Mouse (Mus musculus) lung, postnatal 0 days (tissue): ENCODE measurements around the gene Ctsa. TPM values are rescaled to one million over a fixed set of nuclear protein-coding genes. Genes with fewer than 3 reads are reported as not detected.

Experiments
- ATAC-seq: fragments of 200-750 bp; cut with Nextera tagmentation; 2 replicates; pipeline ENCODE4 v1.8.0; 2017; ENCODE audit warnings: moderate library complexity
- DNase-seq: peaks from one replicate; pipeline ENCODE4 v3.0.0-alpha.2; 2016; ENCODE audit warnings: low spot score
- H3K27ac ChIP-seq: fragments of 300-500 bp; sonication (generic); 2 replicates; pipeline ENCODE4 v1.5.1; 2014; ENCODE audit warnings: antibody characterized with exemption, mild to moderate bottlenecking, low read length, mixed read lengths
- H3K27me3 ChIP-seq: fragments of 300-500 bp; sonication (generic); replicated peaks from 2 replicates; pipeline ENCODE4 v1.6.1; 2014; ENCODE audit warnings: low read length, mixed read lengths; ENCODE audit not compliant: insufficient read depth
- H3K36me3 ChIP-seq: fragments of 300-500 bp; sonication (generic); 2 replicates; pipeline ENCODE4 v1.6.1; 2014; ENCODE audit warnings: low read length, mixed read lengths; ENCODE audit not compliant: insufficient read depth
- H3K4me1 ChIP-seq: fragments of 300-500 bp; sonication (generic); 2 replicates; pipeline ENCODE4 v1.6.1; 2014; ENCODE audit warnings: antibody characterized with exemption, low read depth, low read length, mixed read lengths; ENCODE audit not compliant: insufficient read depth
- H3K4me2 ChIP-seq: fragments of 300-500 bp; sonication (generic); replicated peaks from 2 replicates; pipeline ENCODE4 v1.6.1; 2014; ENCODE audit warnings: low read depth, mild to moderate bottlenecking, low read length, moderate library complexity, mixed read lengths
- H3K4me3 ChIP-seq: fragments of 300-500 bp; sonication (generic); 2 replicates; pipeline ENCODE4 v1.5.1; 2014; ENCODE audit warnings: low read depth, low read length
- H3K9ac ChIP-seq: fragments of 300-500 bp; sonication (generic); replicated peaks from 2 replicates; pipeline ENCODE4 v1.6.1; 2014; ENCODE audit warnings: low read depth, mild to moderate bottlenecking
- H3K9me3 ChIP-seq: fragments of 300-500 bp; sonication (generic); 2 replicates; pipeline ENCODE4 v1.6.1; 2016; ENCODE audit warnings: low read length, mixed read lengths
- CTCF ChIP-seq: IDR thresholded peaks from 2 replicates; pipeline ENCODE4 v1.5.1; 2016; ENCODE audit warnings: antibody characterized with exemption, mild to moderate bottlenecking
- EP300 ChIP-seq: IDR thresholded peaks from 2 replicates; pipeline ENCODE4 v1.6.1; 2016; ENCODE audit warnings: antibody characterized with exemption, mild to moderate bottlenecking, control low read depth
- WGBS: fragments of 180-500 bp; shearing (Covaris S2); extraction: QIAGEN DNeasy Blood & Tissue Kit; methylation state at CpG from one replicate; pipeline ENCODE4 v1.1.7; 2014; 5-methylcytosine and 5-hydroxymethylcytosine counted together
- polyA plus RNA-seq: library from polyadenylated mRNA; unstranded; fragments of >200 nt; fragmentation: Nextera tagmentation; extraction: Ambion mirVana; gene quantifications from 2 replicates; pipeline ENCODE4 v1.2.1, GENCODE M21; 2015

Ctsa gene
- polyA plus RNA-seq, 1 experiment from 2014 or later = 147 TPM

DNA sequence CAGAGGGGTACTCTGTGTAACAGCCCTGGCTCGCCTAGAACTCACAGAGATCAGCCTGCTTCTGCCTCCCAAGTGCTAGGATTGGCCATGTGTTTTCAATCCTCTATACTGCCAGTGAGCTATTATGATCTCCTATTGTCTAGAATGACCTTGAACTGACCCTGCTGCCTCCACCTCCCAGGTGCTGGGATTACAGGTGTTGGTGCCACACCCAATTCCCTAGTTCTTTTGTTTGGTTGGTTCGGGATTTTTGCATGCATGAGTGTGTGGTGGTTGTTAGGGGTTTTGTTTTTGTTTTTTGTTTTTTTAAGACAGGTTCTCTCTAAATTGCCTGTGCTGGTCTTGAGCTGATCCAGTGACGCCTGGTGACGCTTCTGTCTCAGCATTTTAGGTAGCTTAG is 8.7 kb upstream of the Ctsa start:
- WGBS = 93% methylated on average over 4 of the region's 4 CpGs
- Histone ChIP-seq H3K9me3 (no peaks in the 10 kb centered on the region), H3K9ac (no peak overlapping the region), H3K4me3 (no peak overlapping the region), H3K36me3 (peaks cover 12% of the 10 kb centered on the region), H3K4me2 (no peak overlapping the region), H3K4me1 (no peaks in the 10 kb centered on the region), H3K27ac (no peak overlapping the region), H3K27me3 (no peaks in the 10 kb centered on the region)
- no peak for TF ChIP-seq EP300
- no peak for TF ChIP-seq CTCF
- no peak for DNase-seq
- no peak for ATAC-seq

DNA sequence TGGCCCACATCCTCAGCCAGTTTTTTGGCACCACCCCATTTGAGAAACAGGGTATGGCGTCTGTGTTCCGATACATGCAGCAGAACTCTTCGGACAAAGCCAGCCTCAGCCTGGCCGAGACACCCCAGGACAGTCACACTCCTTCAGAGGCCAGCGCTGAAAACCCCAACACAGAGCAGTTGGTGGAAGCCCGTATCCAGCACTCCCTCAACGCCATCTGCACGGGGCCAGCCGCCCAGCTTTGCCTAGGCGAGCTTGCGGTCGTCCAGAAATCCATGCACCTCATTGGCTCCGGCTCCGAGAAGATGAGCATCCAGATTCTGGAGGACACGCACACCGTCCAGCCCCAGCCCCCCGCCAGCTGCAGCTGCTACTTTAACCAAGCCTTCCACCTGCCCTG is 7.2 kb upstream of the Ctsa start:
- TF ChIP-seq CTCF (no peak), EP300 (no peak)
- H3K4me2 ChIP-seq = no peak overlapping the region
- no peak overlapping the region for H3K4me3 ChIP-seq
- no peak overlapping the region for H3K27ac ChIP-seq
- H3K36me3 ChIP-seq = peaks cover 12% of the 10 kb centered on the region
- ATAC-seq (no peak), DNase-seq (no peak)
- H3K27me3 ChIP-seq = no peaks in the 10 kb centered on the region
- no peaks in the 10 kb centered on the region for H3K4me1 ChIP-seq
- WGBS = 95% methylated on average over 17 of the region's 17 CpGs
- H3K9me3 ChIP-seq = no peaks in the 10 kb centered on the region
- no peak overlapping the region for H3K9ac ChIP-seq

DNA sequence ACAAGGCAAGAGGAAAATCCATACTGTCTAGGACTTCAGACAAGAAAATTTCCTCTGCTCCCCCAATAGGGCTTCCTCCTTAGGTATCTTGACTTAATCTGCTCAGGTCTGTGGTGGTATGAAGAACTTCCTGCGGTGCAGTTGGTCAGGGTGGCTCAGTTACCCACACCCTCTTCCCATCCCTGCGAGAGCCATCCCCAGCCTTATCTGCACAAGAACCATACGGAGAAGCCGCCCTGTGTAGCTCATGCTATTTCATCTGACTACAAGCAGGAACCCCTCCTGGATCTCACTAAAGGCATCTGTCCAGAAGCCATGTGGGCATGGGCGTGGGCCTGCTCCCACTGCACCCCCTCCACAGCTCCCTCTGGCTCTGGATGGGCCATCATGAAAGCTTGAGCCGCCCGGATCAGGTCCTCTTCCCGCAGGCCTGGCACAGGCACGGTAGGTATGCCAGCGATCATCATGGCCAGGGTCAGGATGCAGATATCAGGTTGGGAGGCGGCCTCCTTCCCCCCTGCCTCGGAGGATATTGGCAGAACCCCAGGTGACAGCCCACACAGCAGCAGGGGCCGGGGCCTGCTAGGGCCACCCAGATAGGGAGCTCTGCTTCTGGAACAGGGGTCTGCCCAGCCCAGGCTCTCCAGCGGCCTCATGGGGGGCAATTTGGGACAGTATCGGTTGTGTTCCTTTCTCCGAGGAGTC is 5.4 kb upstream of the Ctsa start:
- Histone ChIP-seq H3K27ac (no peak overlapping the region), H3K9me3 (no peaks in the 10 kb centered on the region), H3K9ac (no peak overlapping the region), H3K4me3 (no peak overlapping the region), H3K4me2 (no peak overlapping the region), H3K4me1 (no peaks in the 10 kb centered on the region; the same call in 1 of the 2 replicates), H3K27me3 (no peaks in the 10 kb centered on the region), H3K36me3 (peaks cover 12% of the 10 kb centered on the region)
- TF ChIP-seq EP300 (no peak), CTCF (no peak)
- DNase-seq = no peak
- WGBS = 90% methylated on average over 15 of the region's 16 CpGs
- no peak for ATAC-seq

DNA sequence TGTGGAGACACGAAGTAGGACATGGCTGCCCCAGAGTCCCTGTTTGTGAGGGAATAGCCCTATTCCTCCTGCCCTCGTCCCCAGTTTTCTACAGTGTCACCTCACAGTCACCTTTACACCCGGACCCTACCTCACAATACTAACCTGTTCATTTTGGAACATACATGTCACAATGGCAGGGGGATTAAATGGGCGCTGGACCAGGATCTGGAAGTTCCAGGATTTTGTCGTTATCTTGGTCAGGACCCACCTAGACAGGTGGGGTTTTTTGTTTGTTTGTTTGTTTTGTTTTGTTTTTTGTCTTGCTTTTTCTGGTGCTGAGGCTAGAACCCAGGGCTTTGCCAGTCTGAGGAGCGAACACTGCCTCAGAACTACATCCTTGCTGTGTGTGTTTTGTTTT is 4.2 kb upstream of the Ctsa start, which contains the start of gene Spata25:
Gene Spata25 (minus strand): TSS at position 101 of the 400 bp plus-strand sequence.
- DNase-seq (no peak), ATAC-seq (no peak)
- no peaks in the 10 kb centered on the region for H3K27me3 ChIP-seq
- H3K4me1 ChIP-seq = no peaks in the 10 kb centered on the region; the same call in 1 of the 2 replicates
- no peak within 1 kb of the TSS for H3K9ac ChIP-seq
- no peak within 1 kb of the TSS for H3K4me2 ChIP-seq
- TF ChIP-seq EP300 = no peak
- no peak for TF ChIP-seq CTCF
- peaks cover 12% of the 10 kb centered on the region for H3K36me3 ChIP-seq
- no peak within 1 kb of the TSS for H3K27ac ChIP-seq
- no peaks in the 10 kb centered on the region for H3K9me3 ChIP-seq
- no peak within 1 kb of the TSS for H3K4me3 ChIP-seq
- WGBS = 86% methylated on average over 6 of the region's 6 CpGs

DNA sequence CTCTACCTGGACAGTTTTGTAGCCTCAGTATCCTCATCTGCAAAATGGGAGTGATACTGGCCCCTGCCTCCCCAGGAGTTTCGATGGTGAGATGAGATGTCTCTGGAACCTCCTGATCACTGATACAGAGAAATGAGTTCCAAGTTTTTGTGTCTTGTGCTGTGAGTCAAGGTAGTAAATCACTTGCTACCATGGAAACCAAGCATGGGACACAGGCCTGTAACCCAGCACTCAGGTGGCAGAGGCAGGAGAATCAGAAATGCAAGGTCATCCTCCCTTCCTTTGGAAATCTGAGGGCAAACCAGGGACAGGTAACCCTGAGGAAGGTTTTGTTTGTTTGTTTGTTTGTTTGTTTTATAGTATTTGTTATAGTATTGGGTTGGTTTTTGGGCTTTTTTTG is 3.6 kb upstream of the Ctsa start:
- Histone ChIP-seq H3K4me3 (no peak overlapping the region), H3K9me3 (no peaks in the 10 kb centered on the region), H3K36me3 (peaks cover 12% of the 10 kb centered on the region), H3K4me2 (no peak overlapping the region), H3K27me3 (no peaks in the 10 kb centered on the region), H3K27ac (no peak overlapping the region), H3K4me1 (peaks cover 2% of the 10 kb centered on the region), H3K9ac (no peak overlapping the region)
- DNase-seq (no peak), ATAC-seq (no peak)
- TF ChIP-seq CTCF = no peak
- no peak for TF ChIP-seq EP300
- WGBS = 96% methylated on average over 1 of the region's 1 CpGs

GRCm38 (mm10) chr2:164831029-164831428 is 1.6 kb upstream of the Ctsa start:
- no peak overlapping the region for H3K4me3 ChIP-seq
- peaks cover 12% of the 10 kb centered on the region for H3K4me1 ChIP-seq
- TF ChIP-seq CTCF = no peak
- no peak for TF ChIP-seq EP300
- DNase-seq = no peak
- WGBS = 84% methylated on average over 10 of the region's 10 CpGs
- no peaks in the 10 kb centered on the region for H3K27me3 ChIP-seq
- H3K4me2 ChIP-seq = no peak overlapping the region
- H3K9ac ChIP-seq = no peak overlapping the region
- no peaks in the 10 kb centered on the region for H3K9me3 ChIP-seq
- peaks cover 4% of the 10 kb centered on the region; the same call in 1 of the 2 replicates for H3K36me3 ChIP-seq
- H3K27ac ChIP-seq = no peak overlapping the region
- no peak for ATAC-seq
